Mouse (Mus musculus): ENCODE measurements around the gene Slc4a1.

- TF ChIP-seq CTCF (IDR thresholded peaks at IDR 0.05; ENCODE audit: low read depth), result no peak
- TF ChIP-seq EP300 (IDR thresholded peaks at IDR 0.05; ENCODE audit: low read depth), result no peak
These were observed 19.1 kb downstream of the Slc4a1 start for GRCm38 (mm10) chr11:102346926-102347325.
